Mouse (Mus musculus): ENCODE measurements around the gene Ccl9. TPM values are rescaled to one million over a fixed set of nuclear protein-coding genes. Genes with fewer than 3 reads are reported as not detected.
A peak's percentile ranks its signal among the peaks of the same experiment; 100 is the strongest.

Gene Ccl9
- total and polyA plus RNA-seq, 3 experiments, result 0.67 to 0.81 TPM; not detected in 1

DNA sequence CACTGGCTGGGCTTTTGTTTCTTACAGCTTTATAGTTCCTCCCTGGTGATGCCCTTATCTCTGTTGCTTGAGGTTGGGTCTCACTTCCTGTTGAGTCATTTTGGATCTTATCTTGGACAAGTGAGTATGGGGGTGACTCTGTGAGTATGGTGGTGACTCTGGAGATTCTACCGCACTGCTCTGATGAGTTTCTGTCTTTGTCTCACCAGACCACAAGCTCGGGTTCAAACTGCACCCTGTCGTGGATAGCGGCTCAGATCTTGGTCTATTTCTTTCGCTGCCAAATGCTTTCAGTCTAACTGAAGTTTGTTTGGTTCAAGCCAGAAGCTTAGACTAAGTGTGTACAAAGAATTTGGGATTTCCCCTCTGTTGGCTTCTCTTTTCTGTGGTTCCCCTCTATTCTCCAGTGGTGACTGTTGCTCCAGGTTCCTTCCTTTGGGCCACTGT is 28.2 kb downstream of the Ccl9 start (continued):
- no peak for TF ChIP-seq POLR2AphosphoS2 (IDR thresholded peaks at IDR 0.05; ENCODE audit: low read depth, low read length)
- 0 out of 2 replicates have a peak, but pooled peaks have one; percentile 10 for TF ChIP-seq CHD1 (IDR thresholded peaks at IDR 0.05; ENCODE audit: low read depth, low read length)
- TF ChIP-seq PAX5 (IDR thresholded peaks at IDR 0.05; ENCODE audit: low read length), result no peak
- TF ChIP-seq SIN3A (IDR thresholded peaks at IDR 0.05; ENCODE audit: low read length), result peak; percentile 67; the same call in 1 of the 2 replicates
- TF ChIP-seq JUN (IDR thresholded peaks at IDR 0.05; ENCODE audit: insufficient read depth, low read depth, low read length), result peak; percentile 68
- TF ChIP-seq TBP (conservative IDR thresholded peaks at IDR 0.05; ENCODE audit: low read depth, low read length), result peak; percentile 98

DNA sequence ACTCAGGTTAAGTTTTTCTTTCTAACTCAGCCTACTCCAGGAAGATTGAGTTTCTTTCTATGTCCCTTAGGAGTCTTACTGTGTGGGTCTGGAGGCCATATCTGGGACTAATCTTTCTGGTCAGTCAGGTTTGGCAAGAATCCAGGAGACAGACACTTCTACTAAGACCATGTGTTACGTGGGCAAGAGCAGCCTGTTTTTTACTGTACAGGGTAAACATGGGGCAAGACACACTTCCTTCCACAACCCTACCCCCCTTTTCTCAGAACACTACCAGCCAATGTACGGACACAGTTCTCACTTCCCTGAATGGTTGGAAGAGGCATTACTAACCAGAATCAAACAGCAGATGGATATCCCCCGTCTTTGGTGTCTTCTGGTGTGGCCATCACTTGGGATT is 34.2 kb downstream of the Ccl9 start:
- TF ChIP-seq JUN (IDR thresholded peaks at IDR 0.05; ENCODE audit: insufficient read depth, low read depth, low read length), result no peak
- TF ChIP-seq MYC (IDR thresholded peaks at IDR 0.05; ENCODE audit: low read depth, low read length), result 0 out of 2 replicates have a peak, but pooled peaks have one; percentile 51
- TF ChIP-seq BHLHE40 (IDR thresholded peaks at IDR 0.05; ENCODE audit: low read depth, low read length), result 0 out of 2 replicates have a peak, but pooled peaks have one; percentile 6
- no peak for TF ChIP-seq CHD1 (IDR thresholded peaks at IDR 0.05; ENCODE audit: low read depth, low read length)
- TF ChIP-seq IRF4 (IDR thresholded peaks at IDR 0.05; ENCODE audit: low read depth, low read length), result peak; percentile 60
- TF ChIP-seq ZNF384 (IDR thresholded peaks at IDR 0.05; ENCODE audit: low read depth, low read length), result 0 out of 2 replicates have a peak, but pooled peaks have one; percentile 0
- TF ChIP-seq SIN3A (IDR thresholded peaks at IDR 0.05; ENCODE audit: low read length), result no peak
- no peak for TF ChIP-seq POLR2AphosphoS2 (IDR thresholded peaks at IDR 0.05; ENCODE audit: low read depth, low read length)
- no peak for TF ChIP-seq E2F4 (IDR thresholded peaks at IDR 0.05; ENCODE audit: insufficient replicate concordance, low read depth, low read length)
- no peak for DNase-seq (ENCODE audit: extremely low read depth)
- in situ Hi-C loops (cut with MboI; ENCODE audit: low pct_ligation_motif_present, low pct_unique_long_range_greater_than_20kb, low sequenced_read_pairs), result no loop called here
- H3K4me2 ChIP-seq (ENCODE audit: insufficient read depth, low read depth, poor library complexity, severe bottlenecking), result peak overlapping the region; percentile 2; the same call in 1 of the 2 replicates
- dilution Hi-C loops (cut with MboI; ENCODE audit: extremely low pct_ligation_motif_present, extremely low pct_unique_long_range_greater_than_20kb, low sequenced_read_pairs), result no loop called here
- H3K36me3 ChIP-seq (replicated peaks in 1 of 2; ENCODE audit: control insufficient read depth in 1 of 2, insufficient read depth in 1 of 2, low read length in 1 of 2), result peaks cover 0 to 8% of the 10 kb centered on the region in 2 experiments
- H3K27me3 ChIP-seq (replicated peaks), result no peaks in the 10 kb centered on the region
- H3K4me3 ChIP-seq (replicated peaks in 1 of 3; ENCODE audit: low read depth in 2 of 3, low read length in 2 of 3, poor library complexity in 1 of 3), result no peak overlapping the region
- peaks cover 12 to 40% of the 10 kb centered on the region in 2 experiments for H3K4me1 ChIP-seq (ENCODE audit: control insufficient read depth in 1 of 2, insufficient read depth in 2 of 2)
- peaks cover 6% of the 10 kb centered on the region for H3K9me3 ChIP-seq (replicated peaks; ENCODE audit: low read length)
- H3K79me2 ChIP-seq (replicated peaks; ENCODE audit: control insufficient read depth, extremely low read depth, insufficient read depth, poor library complexity, severe bottlenecking), result no peaks in the 10 kb centered on the region
- H3K27ac ChIP-seq (ENCODE audit: insufficient read depth, low read depth), result no peak overlapping the region
- no peak overlapping the region for H3K9ac ChIP-seq (ENCODE audit: insufficient read depth, low read depth)

DNA sequence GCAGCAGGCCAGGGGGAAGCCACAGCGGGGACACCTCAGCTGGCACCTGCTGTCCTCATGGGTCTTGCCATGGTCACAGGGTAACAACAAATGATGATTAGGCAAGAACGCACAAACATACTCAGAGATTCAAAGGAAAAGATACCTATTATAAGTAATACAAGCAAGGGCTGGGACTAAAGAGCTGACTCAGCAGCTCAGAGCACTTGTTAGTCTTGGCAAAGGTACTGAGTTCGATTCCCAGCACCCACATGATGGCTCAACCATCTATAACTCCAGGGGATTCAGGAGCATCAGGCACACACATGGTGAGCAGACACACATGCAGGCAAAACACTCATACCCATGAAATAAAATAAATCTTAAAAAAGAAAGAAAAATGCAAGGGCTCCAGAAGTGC is 37.0 kb downstream of the Ccl9 start:
- Histone ChIP-seq H3K79me2 (replicated peaks; ENCODE audit: control insufficient read depth, extremely low read depth, insufficient read depth, poor library complexity, severe bottlenecking) (no peaks in the 10 kb centered on the region), H3K4me3 (replicated peaks in 1 of 3; ENCODE audit: low read depth in 2 of 3, low read length in 2 of 3, poor library complexity in 1 of 3) (no peak overlapping the region), H3K27ac (ENCODE audit: insufficient read depth, low read depth) (no peak overlapping the region), H3K9ac (ENCODE audit: insufficient read depth, low read depth) (no peak overlapping the region), H3K36me3 (replicated peaks in 1 of 2; ENCODE audit: control insufficient read depth in 1 of 2, insufficient read depth in 1 of 2, low read length in 1 of 2) (peaks cover 0 to 8% of the 10 kb centered on the region in 2 experiments), H3K27me3 (replicated peaks) (no peaks in the 10 kb centered on the region), H3K9me3 (replicated peaks; ENCODE audit: low read length) (peaks cover 6% of the 10 kb centered on the region), H3K4me2 (ENCODE audit: insufficient read depth, low read depth, poor library complexity, severe bottlenecking) (no peak overlapping the region), H3K4me1 (ENCODE audit: control insufficient read depth in 1 of 2, insufficient read depth in 2 of 2) (peaks cover 14 to 45% of the 10 kb centered on the region in 2 experiments)
- DNase-seq (ENCODE audit: extremely low read depth), result no peak
- dilution Hi-C loops (cut with MboI; ENCODE audit: extremely low pct_ligation_motif_present, extremely low pct_unique_long_range_greater_than_20kb, low sequenced_read_pairs) (no loop called here), in situ Hi-C loops (cut with MboI; ENCODE audit: low pct_ligation_motif_present, low pct_unique_long_range_greater_than_20kb, low sequenced_read_pairs) (no loop called here)
- TF ChIP-seq MAFK (IDR thresholded peaks at IDR 0.05; ENCODE audit: insufficient replicate concordance, low read length) (peak; percentile 86), MYC (IDR thresholded peaks at IDR 0.05; ENCODE audit: low read depth, low read length) (no peak)
